Mouse (Mus musculus) frontal cortex, adult 2 months (tissue): ENCODE data around the gene Phex. TPM values are rescaled to one million over a fixed set of nuclear protein-coding genes. Genes with fewer than 3 reads are reported as not detected.

Source experiments
- polyA plus RNA-seq: library from polyadenylated mRNA; depleted of rRNA; stranded (reverse); fragments of >200 nt; gene quantifications from 2 replicates; pipeline ENCODE4 v1.2.3, GENCODE M21; 2012; rRNA removed

Gene Phex
- polyA plus RNA-seq, 1 experiment: 0.42 TPM

Other genes with a start within 250 kb of the Phex start
- gene Sms, start 77.0 kb upstream of the Phex start, polyA plus RNA-seq: 66.2 and 72.0 TPM in 2 replicates
- 0.14 TPM in 1 of 2 replicates, not detected in the other for gene Yy2, start 153.7 kb upstream of the Phex start, polyA plus RNA-seq
- gene Mbtps2, start 183.4 kb upstream of the Phex start, polyA plus RNA-seq: 24.8 and 26.2 TPM in 2 replicates